11 mouse cellular contexts compared by ENCODE assay signal in genomic region chr7:71064446-71065391, GRCm38 (mm10).
A peak's percentile ranks its signal among the peaks of the same experiment; 100 is the strongest.
DNase-seq lines count a peak whose midpoint lies in the region; ATAC-seq and TF ChIP-seq lines count a peak whose summit lies in the region.
"Had no signal": no experiment of that assay in that cellular context is flagged by ENCODE, and none has a peak within 500 bp of the region (broad histone marks: within the 10 kb centered on the region; RNA-seq: fewer than 3 reads in every experiment).

No protein-coding gene starts in this region.

- H3K79me2 ChIP-seq in heart, adult 2 months (replicated peaks; ENCODE audit: control insufficient read depth, insufficient read depth, low read length): no peaks in the 10 kb centered on the region

- no peaks in the 10 kb centered on the region for H3K9me3 ChIP-seq in forebrain, embryonic 14.5 days (replicated peaks; ENCODE audit: control insufficient read depth, low read length)
- H3K9me3 ChIP-seq in midbrain, embryonic 13.5 days: no peaks in the 10 kb centered on the region
- no peaks in the 10 kb centered on the region for H3K9me3 ChIP-seq in intestine, embryonic 15.5 days
- H3K9me3 ChIP-seq: liver, embryonic 15.5 days had no signal

- H3K27me3 ChIP-seq in heart, adult 2 months (ENCODE audit: control insufficient read depth, insufficient read depth, low read length): no peaks in the 10 kb centered on the region
- H3K27me3 ChIP-seq in forebrain, embryonic 14.5 days (replicated peaks; ENCODE audit: control insufficient read depth, insufficient read depth, low read length): no peaks in the 10 kb centered on the region
- H3K27me3 ChIP-seq in midbrain, embryonic 13.5 days: no peaks in the 10 kb centered on the region
- H3K27me3 ChIP-seq in intestine, embryonic 15.5 days (replicated peaks): no peaks in the 10 kb centered on the region
- H3K27me3 ChIP-seq: liver, embryonic 15.5 days had no signal

- TF ChIP-seq POLR2A in heart, adult 2 months (IDR thresholded peaks at IDR 0.05; ENCODE audit: insufficient read depth, low read depth, low read length): no peak

- ATAC-seq in forebrain, embryonic 14.5 days: peak; percentile 87
- peak; percentile 62 for ATAC-seq in midbrain, embryonic 13.5 days
- ATAC-seq in intestine, embryonic 15.5 days: no peak

- H3K36me3 ChIP-seq in heart, adult 2 months (ENCODE audit: control insufficient read depth, insufficient read depth, low read length): no peaks in the 10 kb centered on the region
- no peaks in the 10 kb centered on the region for H3K36me3 ChIP-seq in forebrain, embryonic 14.5 days (ENCODE audit: control insufficient read depth, insufficient read depth, low read length)
- no peaks in the 10 kb centered on the region for H3K36me3 ChIP-seq in midbrain, embryonic 13.5 days
- H3K36me3 ChIP-seq in intestine, embryonic 15.5 days: no peaks in the 10 kb centered on the region
- H3K36me3 ChIP-seq: liver, embryonic 15.5 days had no signal

- peak overlapping the region; percentile 26; the same call in 1 of the 2 replicates for H3K4me2 ChIP-seq in forebrain, embryonic 14.5 days (ENCODE audit: low read length)
- H3K4me2 ChIP-seq in midbrain, embryonic 13.5 days (replicated peaks): peak overlapping the region; percentile 27
- no peak overlapping the region for H3K4me2 ChIP-seq in intestine, embryonic 15.5 days (replicated peaks)
- H3K4me2 ChIP-seq: liver, embryonic 15.5 days had no signal

- TF ChIP-seq CTCF in heart, adult 2 months (IDR thresholded peaks at IDR 0.05): no peak

- no peak for TF ChIP-seq EP300 in heart, adult 2 months (IDR thresholded peaks at IDR 0.05; ENCODE audit: insufficient read depth, low read depth, low read length)

- H3K4me3 ChIP-seq in heart, adult 2 months: no peak overlapping the region
- H3K4me3 ChIP-seq in forebrain, embryonic 14.5 days (ENCODE audit: low read depth, low read length): no peak overlapping the region
- no peak overlapping the region for H3K4me3 ChIP-seq in midbrain, embryonic 13.5 days (replicated peaks)
- no peak overlapping the region for H3K4me3 ChIP-seq in intestine, embryonic 15.5 days (replicated peaks)
- H3K4me3 ChIP-seq: layer of hippocampus, adult 2 months; liver, embryonic 15.5 days had no signal

- WGBS in heart, adult 2 months: 40% methylated on average over 14 of the region's 14 CpGs
- WGBS in forebrain, embryonic 14.5 days: 1% methylated on average over 14 of the region's 14 CpGs
- 8% methylated on average over 14 of the region's 14 CpGs for WGBS in midbrain, embryonic 13.5 days
- WGBS in intestine, embryonic 15.5 days: 44% methylated on average over 14 of the region's 14 CpGs

- no peak overlapping the region for H3K27ac ChIP-seq in heart, adult 2 months
- H3K27ac ChIP-seq in forebrain, embryonic 14.5 days (ENCODE audit: low read depth, low read length): no peak overlapping the region
- H3K27ac ChIP-seq in midbrain, embryonic 13.5 days: no peak overlapping the region
- no peak overlapping the region for H3K27ac ChIP-seq in intestine, embryonic 15.5 days
- H3K27ac ChIP-seq: layer of hippocampus, adult 2 months; liver, embryonic 15.5 days had no signal

- H3K4me1 ChIP-seq in heart, adult 2 months (ENCODE audit: control insufficient read depth, insufficient read depth, low read length): no peaks in the 10 kb centered on the region
- peaks cover 4% of the 10 kb centered on the region; the same call in 1 of the 2 replicates for H3K4me1 ChIP-seq in forebrain, embryonic 14.5 days (ENCODE audit: control insufficient read depth, insufficient read depth, low read length)
- peaks cover 14% of the 10 kb centered on the region for H3K4me1 ChIP-seq in midbrain, embryonic 13.5 days (replicated peaks)
- H3K4me1 ChIP-seq in intestine, embryonic 15.5 days (replicated peaks): no peaks in the 10 kb centered on the region
- H3K4me1 ChIP-seq: liver, embryonic 15.5 days had no signal

- H3K9ac ChIP-seq in heart, adult 2 months (ENCODE audit: low read depth, low read length): no peak overlapping the region
- no peak overlapping the region for H3K9ac ChIP-seq in forebrain, embryonic 14.5 days (ENCODE audit: low read length)
- H3K9ac ChIP-seq in midbrain, embryonic 13.5 days (replicated peaks): no peak overlapping the region
- no peak overlapping the region for H3K9ac ChIP-seq in intestine, embryonic 15.5 days
- H3K9ac ChIP-seq: liver, embryonic 15.5 days had no signal

- DNase-seq in heart, postnatal 10 days: peak; percentile 14 to 24
- DNase-seq in heart, adult 2 months: no peak
- DNase-seq in ZHBTc4 (ENCODE audit: low read depth, low spot score): peak; percentile 41
- DNase-seq in forebrain, embryonic 14.5 days (ENCODE audit: low spot score): peak; percentile 64
- DNase-seq in frontal cortex, postnatal 25 days (ENCODE audit: low spot score in 2 of 2): no peak
- DNase-seq in layer of hippocampus, postnatal 25 days (ENCODE audit: extremely low spot score in 1 of 2, low spot score in 1 of 2): no peak
- DNase-seq: cerebellum, postnatal 14 days had no signal

- intact Hi-C loops in heart, postnatal 10 days (cut with DNase I): no loop called here
- intact Hi-C loops in heart, adult 2 months (cut with DNase I): no loop called here

Comparison
In these comparisons a context has a peak if more than half of its experiments do, and no peak if none do; other contexts are left out.
1. DNase-seq: peak in heart, postnatal 10 days (2 of 2), ZHBTc4 (single experiment) and forebrain, embryonic 14.5 days (single experiment); none in heart, adult 2 months (0 of 2), frontal cortex, postnatal 25 days (0 of 2) and layer of hippocampus, postnatal 25 days (0 of 2).